Mouse (Mus musculus) lung, embryonic 16.5 days (tissue): ENCODE data around the gene Htra3. TPM values are rescaled to one million over a fixed set of nuclear protein-coding genes. Genes with fewer than 3 reads are reported as not detected.

Experiments
- ATAC-seq: fragments of 200-750 bp; cut with Nextera tagmentation; 2 replicates; pipeline ENCODE4 v1.8.0; 2017; ENCODE audit warnings: low read depth, mild to moderate bottlenecking, moderate library complexity
- H3K27ac ChIP-seq: fragments of 300-500 bp; sonication (generic); 2 replicates; pipeline ENCODE4 v1.5.1; 2014; ENCODE audit warnings: mild to moderate bottlenecking, control low read depth, low read length
- H3K27me3 ChIP-seq: fragments of 300-500 bp; sonication (generic); 2 replicates; pipeline ENCODE4 v1.6.1; 2014; ENCODE audit warnings: low read depth, low read length, mixed read lengths; ENCODE audit not compliant: control insufficient read depth, insufficient read depth
- H3K36me3 ChIP-seq: fragments of 300-500 bp; sonication (generic); 2 replicates; pipeline ENCODE4 v1.6.1; 2014; ENCODE audit warnings: low read length; ENCODE audit not compliant: control insufficient read depth, insufficient read depth
- H3K4me1 ChIP-seq: fragments of 300-500 bp; sonication (generic); replicated peaks from 2 replicates; pipeline ENCODE4 v1.6.1; 2014; ENCODE audit warnings: low read length, mixed read lengths; ENCODE audit not compliant: control insufficient read depth, insufficient read depth
- H3K4me2 ChIP-seq: fragments of 300-500 bp; sonication (generic); 2 replicates; pipeline ENCODE4 v1.6.1; 2014; ENCODE audit warnings: low read depth, low read length, control low read depth
- H3K4me3 ChIP-seq: fragments of 300-500 bp; sonication (generic); 2 replicates; pipeline ENCODE4 v1.5.1; 2014; ENCODE audit warnings: mild to moderate bottlenecking, low read length, control low read depth
- H3K9ac ChIP-seq: fragments of 300-500 bp; sonication (generic); 2 replicates; pipeline ENCODE4 v1.6.1; 2014; ENCODE audit warnings: low read length, control low read depth
- H3K9me3 ChIP-seq: fragments of 300-500 bp; sonication (generic); 2 replicates; pipeline ENCODE4 v1.6.1; 2016; ENCODE audit warnings: low read length; ENCODE audit not compliant: control insufficient read depth
- whole genome bisulfite sequencing: fragments of 180-500 bp; shearing (Covaris S2); extraction: QIAGEN DNeasy Blood & Tissue Kit; methylation state at CpG from one replicate; pipeline ENCODE4 v1.1.7; 2014; 5-methylcytosine and 5-hydroxymethylcytosine counted together
- polyA plus RNA-seq: library from polyadenylated mRNA; unstranded; fragments of >200 nt; fragmentation: Nextera tagmentation; extraction: Ambion mirVana; gene quantifications from 2 replicates; pipeline ENCODE4 v1.2.1, GENCODE M21; 2015

The Htra3 gene
- polyA plus RNA-seq, 1 experiment from 2014 or later: 36.9 TPM

DNA sequence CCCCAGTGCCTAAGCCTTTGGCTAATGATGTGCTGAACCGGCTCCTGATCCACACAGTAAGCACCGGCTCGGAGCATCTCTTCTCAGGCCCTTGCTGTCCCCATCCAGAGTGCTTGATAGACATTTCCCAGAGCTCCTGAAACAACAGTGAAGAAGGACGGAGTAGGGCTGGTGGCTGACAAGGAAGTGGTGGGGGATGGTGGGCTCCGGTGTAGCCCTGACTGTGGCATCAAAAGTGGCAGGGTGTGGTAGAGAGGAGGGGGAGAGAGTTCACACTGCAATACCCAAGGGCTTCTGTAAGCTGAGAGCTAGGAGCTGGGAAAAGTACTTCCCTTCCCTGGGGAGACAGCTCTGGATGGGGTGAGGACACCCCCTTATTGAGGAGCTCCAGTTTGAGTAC, 47.8 kb downstream of the Htra3 start:
- WGBS: 58% methylated on average over 5 of the region's 5 CpGs
- Histone ChIP-seq H3K36me3 (no peaks in the 10 kb centered on the region), H3K27me3 (no peaks in the 10 kb centered on the region)

DNA sequence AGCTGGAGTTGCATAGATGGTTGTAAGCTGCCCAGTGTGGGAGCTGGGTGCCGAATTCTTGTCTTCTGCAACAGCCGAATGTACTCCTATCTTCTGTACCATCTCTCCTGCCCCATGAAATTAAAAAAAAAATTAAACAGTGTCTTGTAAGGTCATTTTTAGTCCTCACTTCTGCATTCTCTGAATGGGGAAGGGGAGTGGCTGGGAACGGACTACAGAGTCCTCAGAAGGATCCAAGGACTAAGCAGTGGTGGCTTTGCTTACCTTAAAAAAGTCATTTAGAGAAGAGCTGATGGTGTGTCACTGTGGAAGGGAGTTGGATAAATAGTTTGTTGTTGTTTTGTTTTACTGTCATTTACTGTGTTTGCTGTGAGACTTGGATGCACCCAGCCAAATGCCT, 48.4 kb downstream of the Htra3 start:
- no peak overlapping the region for H3K4me2 ChIP-seq
- H3K4me3 ChIP-seq: no peak overlapping the region
- H3K27ac ChIP-seq: no peak overlapping the region
- 74% methylated on average over 3 of the region's 3 CpGs for WGBS
- H3K9ac ChIP-seq: no peak overlapping the region
- H3K4me1 ChIP-seq: peaks cover 3% of the 10 kb centered on the region; the same call in 1 of the 2 replicates
- no peaks in the 10 kb centered on the region for H3K36me3 ChIP-seq
- no peak for ATAC-seq
- no peaks in the 10 kb centered on the region for H3K27me3 ChIP-seq
- H3K9me3 ChIP-seq: no peaks in the 10 kb centered on the region

More for the DNA sequence above, 47.8 kb downstream of the Htra3 start:
- no peak overlapping the region for H3K9ac ChIP-seq
- peaks cover 3% of the 10 kb centered on the region; the same call in 1 of the 2 replicates for H3K4me1 ChIP-seq
- H3K27ac ChIP-seq: no peak overlapping the region
- H3K4me3 ChIP-seq: no peak overlapping the region
- ATAC-seq: no peak
- H3K9me3 ChIP-seq: no peaks in the 10 kb centered on the region
- H3K4me2 ChIP-seq: no peak overlapping the region

DNA sequence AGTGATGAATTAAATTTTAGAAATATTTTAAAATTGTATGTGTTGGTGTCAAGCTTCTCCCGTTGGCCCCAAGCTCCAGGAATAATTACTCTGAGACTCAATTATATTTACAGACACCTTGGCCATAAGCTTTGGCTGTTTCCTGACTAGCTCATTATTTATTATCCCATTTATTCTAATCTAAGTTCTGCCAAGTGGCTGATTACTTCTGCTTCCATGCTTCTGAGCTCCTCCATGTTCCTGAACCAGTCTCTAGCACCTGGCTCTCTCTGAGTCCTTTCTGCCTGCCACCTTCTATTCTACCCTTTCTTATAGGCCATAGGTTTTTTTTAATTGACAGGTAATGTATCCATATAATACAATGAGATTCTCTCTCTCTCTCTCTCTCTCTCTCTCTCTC, 48.9 kb downstream of the Htra3 start:
- Histone ChIP-seq H3K36me3 (no peaks in the 10 kb centered on the region), H3K9me3 (no peaks in the 10 kb centered on the region), H3K27me3 (no peaks in the 10 kb centered on the region), H3K4me2 (no peak overlapping the region), H3K27ac (no peak overlapping the region), H3K4me1 (peaks cover 3% of the 10 kb centered on the region; the same call in 1 of the 2 replicates), H3K9ac (no peak overlapping the region), H3K4me3 (no peak overlapping the region)
- WGBS: 48% methylated on average over 1 of the region's 1 CpGs
- no peak for ATAC-seq

DNA sequence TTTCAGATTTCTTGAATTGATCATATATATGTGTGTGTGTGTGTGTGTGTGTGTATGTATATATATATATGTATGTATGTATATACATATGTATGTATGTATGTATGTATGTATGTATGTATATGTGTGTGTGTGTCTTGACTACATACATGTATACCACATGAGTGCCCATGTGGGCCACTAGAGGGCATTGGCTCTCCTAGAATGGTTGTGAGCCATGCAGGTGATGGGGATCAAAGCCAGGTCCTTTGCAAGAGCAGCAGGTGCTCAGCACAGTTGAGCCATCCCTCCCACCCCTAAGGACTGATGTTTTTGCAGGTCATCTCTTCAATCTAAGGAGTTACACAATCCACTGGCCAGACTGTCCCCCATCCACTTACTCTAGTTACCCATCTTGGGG, 50.2 kb downstream of the Htra3 start:
- Histone ChIP-seq H3K9me3 (no peaks in the 10 kb centered on the region), H3K36me3 (no peaks in the 10 kb centered on the region), H3K4me2 (no peak overlapping the region), H3K4me3 (no peak overlapping the region), H3K9ac (no peak overlapping the region), H3K27me3 (no peaks in the 10 kb centered on the region), H3K4me1 (peaks cover 7% of the 10 kb centered on the region; the same call in 1 of the 2 replicates), H3K27ac (no peak overlapping the region)
- no peak for ATAC-seq

DNA sequence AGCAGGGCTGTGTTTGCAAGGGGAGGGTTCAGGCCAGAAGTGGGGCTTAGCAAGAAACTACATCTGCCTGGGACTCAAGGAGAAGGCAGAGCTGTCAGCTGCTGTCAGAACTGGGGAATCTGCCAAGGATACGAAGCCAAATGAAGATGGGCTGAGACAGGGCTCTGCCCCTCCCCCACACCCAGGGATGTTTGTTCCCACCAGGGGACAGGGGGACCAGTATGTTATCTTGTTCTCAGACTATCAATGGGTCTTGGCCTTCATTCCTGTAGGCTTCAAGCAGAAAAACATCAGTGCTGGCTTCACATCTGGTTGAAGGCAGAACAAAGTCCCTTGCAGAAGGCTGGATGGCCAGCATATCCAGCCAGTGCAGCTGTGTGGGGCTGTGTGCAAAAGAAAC, 50.9 kb downstream of the Htra3 start:
- no peaks in the 10 kb centered on the region for H3K27me3 ChIP-seq
- H3K9ac ChIP-seq: no peak overlapping the region
- no peaks in the 10 kb centered on the region for H3K9me3 ChIP-seq
- peaks cover 7% of the 10 kb centered on the region; the same call in 1 of the 2 replicates for H3K4me1 ChIP-seq
- ATAC-seq: peak; percentile 60
- WGBS: 35% methylated on average over 1 of the region's 1 CpGs
- no peak overlapping the region for H3K4me2 ChIP-seq
- no peak overlapping the region for H3K4me3 ChIP-seq
- H3K27ac ChIP-seq: no peak overlapping the region
- no peaks in the 10 kb centered on the region for H3K36me3 ChIP-seq

DNA sequence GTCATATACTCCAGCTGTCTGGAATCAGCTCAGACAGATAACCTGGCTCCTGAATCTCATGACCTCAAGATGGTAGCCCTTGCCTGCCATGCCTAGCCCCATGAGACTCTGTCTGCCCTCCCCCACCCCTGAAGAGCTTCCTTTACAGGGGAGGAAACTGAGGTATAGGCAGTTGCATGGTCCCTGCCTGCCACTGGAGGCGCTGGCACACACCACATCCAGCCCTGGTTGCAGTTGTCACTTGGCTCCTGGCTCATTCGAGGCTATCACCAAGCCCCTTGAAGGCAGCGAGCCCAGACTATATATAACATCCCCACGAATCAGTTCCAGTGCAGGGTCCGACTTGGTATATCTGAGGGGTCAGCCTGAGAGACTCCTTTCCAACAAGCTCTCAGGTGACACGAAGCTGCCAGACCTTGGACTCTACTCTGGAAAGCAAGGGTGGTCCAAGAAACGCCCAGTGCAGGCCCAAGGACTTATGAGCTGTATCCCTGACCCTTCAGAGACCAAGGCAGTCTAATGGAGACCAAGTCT, 52.2 kb downstream of the Htra3 start:
- no peaks in the 10 kb centered on the region for H3K27me3 ChIP-seq
- 44% methylated on average over 7 of the region's 7 CpGs for WGBS

DNA sequence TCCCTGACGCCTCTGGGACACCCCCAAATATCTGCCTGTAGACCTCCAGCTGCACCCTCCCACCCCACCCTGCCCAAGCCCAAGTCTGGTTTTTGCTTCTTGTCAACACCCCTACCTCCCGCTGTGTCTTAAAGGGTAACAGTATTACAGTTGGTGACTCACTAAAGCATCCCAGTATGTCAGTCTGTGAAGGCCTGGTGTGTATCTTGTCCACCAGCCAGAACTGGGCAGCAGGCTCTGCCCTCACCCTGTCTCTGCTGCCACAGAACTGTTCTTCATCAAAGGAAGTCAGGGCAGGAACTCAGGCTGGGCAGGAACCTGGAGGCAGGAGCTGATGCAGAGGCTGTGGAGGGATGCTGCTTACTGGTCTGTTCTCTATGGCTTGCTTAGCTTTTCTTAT, 53.2 kb downstream of the Htra3 start:
- ATAC-seq: no peak
- H3K27me3 ChIP-seq: no peaks in the 10 kb centered on the region
- H3K9me3 ChIP-seq: no peaks in the 10 kb centered on the region
- WGBS: 81% methylated on average over 2 of the region's 2 CpGs
- H3K4me2 ChIP-seq: no peak overlapping the region
- peaks cover 7% of the 10 kb centered on the region; the same call in 1 of the 2 replicates for H3K4me1 ChIP-seq
- no peak overlapping the region for H3K27ac ChIP-seq
- no peak overlapping the region for H3K4me3 ChIP-seq
- no peaks in the 10 kb centered on the region for H3K36me3 ChIP-seq
- H3K9ac ChIP-seq: no peak overlapping the region

More for the DNA sequence above, 52.2 kb downstream of the Htra3 start:
- ATAC-seq: no peak
- H3K9ac ChIP-seq: no peak overlapping the region
- H3K9me3 ChIP-seq: no peaks in the 10 kb centered on the region
- no peak overlapping the region for H3K27ac ChIP-seq
- H3K4me1 ChIP-seq: peaks cover 7% of the 10 kb centered on the region; the same call in 1 of the 2 replicates
- no peak overlapping the region for H3K4me2 ChIP-seq
- no peaks in the 10 kb centered on the region for H3K36me3 ChIP-seq
- H3K4me3 ChIP-seq: no peak overlapping the region

DNA sequence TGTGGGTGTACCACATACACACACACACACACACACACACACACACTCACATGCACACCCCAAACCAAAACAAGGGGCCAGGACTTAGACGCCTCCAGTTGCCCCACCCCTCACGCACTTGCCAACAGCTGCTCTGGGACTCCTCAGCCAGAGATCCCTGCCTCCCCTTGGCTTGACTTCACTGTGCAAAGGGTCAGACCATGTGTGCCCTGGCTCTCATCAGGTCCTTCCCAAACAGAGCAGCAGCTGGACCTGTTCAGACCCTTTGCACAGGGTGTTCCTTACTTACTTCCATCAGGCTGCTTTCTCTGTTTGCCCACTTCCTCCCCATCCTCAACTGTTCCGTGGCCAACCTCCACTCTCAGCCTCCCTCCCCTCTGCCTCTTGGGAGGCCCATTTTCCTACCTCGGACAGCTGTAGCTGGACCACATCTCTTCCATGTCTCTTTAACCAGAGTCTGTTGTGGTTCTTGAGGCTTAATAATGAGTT, 54.8 kb downstream of the Htra3 start:
- Histone ChIP-seq H3K36me3 (no peaks in the 10 kb centered on the region), H3K27ac (no peak overlapping the region), H3K9me3 (no peaks in the 10 kb centered on the region), H3K4me3 (no peak overlapping the region), H3K4me2 (no peak overlapping the region), H3K4me1 (peaks cover 7% of the 10 kb centered on the region), H3K27me3 (no peaks in the 10 kb centered on the region), H3K9ac (no peak overlapping the region)
- peak; percentile 66 for ATAC-seq
- 46% methylated on average over 4 of the region's 4 CpGs for WGBS

DNA sequence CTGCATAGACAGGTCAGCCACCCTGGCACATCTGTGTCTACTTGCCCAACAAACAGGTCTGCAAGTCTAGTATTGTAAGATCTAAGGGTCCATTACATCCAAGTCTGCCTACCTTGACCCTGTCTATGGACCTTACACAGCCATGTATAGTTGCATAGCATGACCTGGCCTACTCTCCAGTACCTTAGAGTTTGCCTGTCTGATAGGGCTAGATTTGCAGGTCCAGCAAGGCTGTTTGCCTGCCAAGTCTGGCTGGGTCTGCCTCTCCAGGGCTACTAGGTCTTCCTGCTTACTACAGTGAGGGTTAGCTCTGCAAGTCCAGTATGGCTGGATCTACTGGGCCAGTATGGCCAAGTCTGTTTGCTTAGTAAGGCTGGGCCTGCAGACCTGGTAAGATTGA, 55.8 kb downstream of the Htra3 start:
- Histone ChIP-seq H3K27ac (no peak overlapping the region), H3K4me3 (no peak overlapping the region), H3K4me2 (no peak overlapping the region), H3K9ac (no peak overlapping the region), H3K9me3 (no peaks in the 10 kb centered on the region), H3K27me3 (no peaks in the 10 kb centered on the region), H3K36me3 (no peaks in the 10 kb centered on the region), H3K4me1 (peaks cover 7% of the 10 kb centered on the region)
- ATAC-seq: no peak

DNA sequence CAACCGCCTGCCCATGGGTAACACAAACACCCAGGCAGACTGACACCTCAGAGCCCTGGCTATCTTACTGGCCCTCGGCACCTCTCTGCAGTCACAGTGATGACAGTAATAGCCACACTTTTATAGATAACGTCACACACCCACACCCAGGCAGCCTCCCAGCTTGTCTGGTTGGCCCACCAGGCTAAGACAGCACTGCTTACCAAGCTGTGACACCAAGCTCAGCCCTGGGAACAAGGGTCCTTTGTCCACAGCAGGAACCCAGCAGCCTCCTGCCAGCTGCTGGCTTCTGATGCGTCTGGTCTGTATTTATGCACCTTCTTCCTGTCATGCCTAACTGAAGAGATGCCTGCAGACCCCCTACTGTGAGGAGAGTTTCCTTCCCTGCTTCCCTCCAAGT, 58.5 kb downstream of the Htra3 start:
- H3K27me3 ChIP-seq: no peaks in the 10 kb centered on the region
- H3K4me3 ChIP-seq: no peak overlapping the region
- no peak for ATAC-seq
- no peak overlapping the region for H3K4me2 ChIP-seq
- H3K4me1 ChIP-seq: peaks cover 5% of the 10 kb centered on the region; the same call in 1 of the 2 replicates
- H3K9ac ChIP-seq: no peak overlapping the region
- H3K27ac ChIP-seq: no peak overlapping the region
- no peaks in the 10 kb centered on the region for H3K36me3 ChIP-seq
- 30% methylated on average over 4 of the region's 4 CpGs for WGBS
- H3K9me3 ChIP-seq: no peaks in the 10 kb centered on the region
